Mouse (Mus musculus) left cerebral cortex, adult 9 months (tissue): ENCODE data around the gene Gtf2ird2.

ENCODE experiments used
- DNase-seq, 2 experiments: peaks; one replicate each; pipeline ENCODE4 v3.0.0; 2022; ENCODE audit warnings: low spot score in 2 of 2

Gtf2ird2 gene

GRCm38 (mm10) chr5:134182735-134183134 is 1.1 kb upstream of the Gtf2ird2 start:
- no peak for DNase-seq

GRCm38 (mm10) chr5:134183162-134183561 is 657 bp upstream of the Gtf2ird2 start:
- no peak for DNase-seq

- DNase-seq: no peak
Measured at GRCm38 (mm10) chr5:134186059-134186458, 2.2 kb downstream of the Gtf2ird2 start.

- peak in 1 of 2 experiments; percentile 50 for DNase-seq
Measured at GRCm38 (mm10) chr5:134186961-134187731, 3.3 kb downstream of the Gtf2ird2 start.

- DNase-seq: no peak
Measured at GRCm38 (mm10) chr5:134188571-134188970, 4.8 kb downstream of the Gtf2ird2 start.

GRCm38 (mm10) chr5:134193664-134194063 is 9.8 kb downstream of the Gtf2ird2 start:
- DNase-seq: no peak

GRCm38 (mm10) chr5:134206721-134207120 is 22.9 kb downstream of the Gtf2ird2 start:
- no peak for DNase-seq

GRCm38 (mm10) chr5:134209931-134210554 is 26.2 kb downstream of the Gtf2ird2 start:
- no peak for DNase-seq

- DNase-seq: no peak
Measured at GRCm38 (mm10) chr5:134214021-134214806, 30.4 kb downstream of the Gtf2ird2 start.

- DNase-seq: no peak
Measured at GRCm38 (mm10) chr5:134217900-134218299, 34.1 kb downstream of the Gtf2ird2 start.

- no peak for DNase-seq
Measured at GRCm38 (mm10) chr5:134221278-134221677, 37.5 kb downstream of the Gtf2ird2 start.

GRCm38 (mm10) chr5:134221708-134222150 is 37.9 kb downstream of the Gtf2ird2 start:
- DNase-seq: no peak

- no peak for DNase-seq
Measured at GRCm38 (mm10) chr5:134225110-134225901, 41.5 kb downstream of the Gtf2ird2 start.

- DNase-seq: no peak
Measured at GRCm38 (mm10) chr5:134226946-134227345, 43.1 kb downstream of the Gtf2ird2 start.

- no peak for DNase-seq
Measured at GRCm38 (mm10) chr5:134227574-134228248, 43.9 kb downstream of the Gtf2ird2 start.

GRCm38 (mm10) chr5:134228249-134228638 is 44.4 kb downstream of the Gtf2ird2 start:
- DNase-seq: no peak

- no peak for DNase-seq
Measured at GRCm38 (mm10) chr5:134229391-134229790, 45.6 kb downstream of the Gtf2ird2 start, which contains the start of gene Ncf1. Gene Ncf1 (minus strand): TSS chr5:134229625.

- peak in 1 of 2 experiments; percentile 38 for DNase-seq
Measured at GRCm38 (mm10) chr5:134231376-134231775, 47.6 kb downstream of the Gtf2ird2 start.

GRCm38 (mm10) chr5:134232111-134232510 is 48.3 kb downstream of the Gtf2ird2 start:
- no peak for DNase-seq

- DNase-seq: no peak
Measured at GRCm38 (mm10) chr5:134232568-134232967, 48.7 kb downstream of the Gtf2ird2 start.

- DNase-seq: no peak
Measured at GRCm38 (mm10) chr5:134233244-134233651, 49.4 kb downstream of the Gtf2ird2 start.
